Mouse (Mus musculus) right cerebral cortex, postnatal 4 days (tissue): Measurements from ENCODE around the gene Plin4.
"Not testable (repeated sequence)": the region's sequence is repeated elsewhere in the genome, so short reads cannot be mapped to it uniquely, and the experiment has no call there.

Source experiments
- DNase-seq: peaks from one replicate; pipeline ENCODE4 v3.0.0-alpha.2; 2022

Plin4 gene

GRCm38 (mm10) chr17:56100811-56101210, 8.8 kb downstream of the Plin4 start:
- no peak for DNase-seq

GRCm38 (mm10) chr17:56098711-56099572, 10.7 kb downstream of the Plin4 start:
- no peak for DNase-seq

- no peak for DNase-seq
Observed at GRCm38 (mm10) chr17:56098180-56098579, 11.4 kb downstream of the Plin4 start.

- DNase-seq: no peak
Observed at GRCm38 (mm10) chr17:56096883-56097282, 12.7 kb downstream of the Plin4 start.

GRCm38 (mm10) chr17:56092794-56093193, 16.8 kb downstream of the Plin4 start:
- DNase-seq: no peak

GRCm38 (mm10) chr17:56092312-56092711, 17.3 kb downstream of the Plin4 start:
- DNase-seq: no peak

- peak; percentile 55 for DNase-seq
Observed at GRCm38 (mm10) chr17:56080781-56081585, 28.6 kb downstream of the Plin4 start.

GRCm38 (mm10) chr17:56079921-56080320, 29.7 kb downstream of the Plin4 start:
- DNase-seq: no peak

- DNase-seq: peak; percentile 99
Observed at GRCm38 (mm10) chr17:56078880-56079795, 30.5 kb downstream of the Plin4 start, which contains the start of gene Hdgfl2. Hdgfl2 (plus strand) TSS chr17:56079634.

GRCm38 (mm10) chr17:56078361-56078760, 31.2 kb downstream of the Plin4 start:
- DNase-seq: not testable (repeated sequence)

- no peak for DNase-seq
Observed at GRCm38 (mm10) chr17:56077523-56077922, 32.1 kb downstream of the Plin4 start.

GRCm38 (mm10) chr17:56074827-56075208, 34.8 kb downstream of the Plin4 start, which contains the start of gene Ubxn6:
Ubxn6 (minus strand) TSS chr17:56075028.
- peak; percentile 99 for DNase-seq

GRCm38 (mm10) chr17:56074097-56074826, 35.3 kb downstream of the Plin4 start:
- peak; percentile 66 for DNase-seq

GRCm38 (mm10) chr17:56072243-56072642, 37.4 kb downstream of the Plin4 start:
- DNase-seq: no peak

GRCm38 (mm10) chr17:56071126-56071525, 38.5 kb downstream of the Plin4 start:
- no peak for DNase-seq

GRCm38 (mm10) chr17:56069066-56069465, 40.5 kb downstream of the Plin4 start:
- DNase-seq: no peak

- no peak for DNase-seq
Observed at GRCm38 (mm10) chr17:56066451-56066850, 43.2 kb downstream of the Plin4 start.

GRCm38 (mm10) chr17:56065715-56066114, 43.9 kb downstream of the Plin4 start:
- not testable (repeated sequence) for DNase-seq

- no peak for DNase-seq
Observed at GRCm38 (mm10) chr17:56062081-56062480, 47.5 kb downstream of the Plin4 start.

- DNase-seq: no peak
Observed at GRCm38 (mm10) chr17:56057381-56058120, 52.1 kb downstream of the Plin4 start.
